Mouse (Mus musculus) adrenal gland, adult 2 months (tissue): ENCODE data around the gene Atp6v0a1. TPM values are rescaled to one million over a fixed set of nuclear protein-coding genes. Genes with fewer than 3 reads are reported as not detected.

ENCODE experiments used
- DNase-seq: peaks from one replicate; pipeline ENCODE4 v3.0.0; 2021
- polyA plus RNA-seq: library from polyadenylated mRNA; depleted of rRNA; stranded (reverse); fragments of >200 nt; gene quantifications from 2 replicates; pipeline ENCODE4 v1.2.3, GENCODE M21; 2012
- total RNA-seq, 2 experiments: library from RNA; stranded (reverse); gene quantifications; 2 replicates each; pipeline ENCODE4 v1.2.3; 2021

Atp6v0a1 gene
- total and polyA plus RNA-seq, 3 experiments = 98.0 to 159 (median 116) TPM

- DNase-seq = peak; percentile 86
These were observed 50.9 kb downstream of the Atp6v0a1 start for GRCm38 (mm10) chr11:101060126-101060525.

- no peak for DNase-seq
These were observed 51.8 kb downstream of the Atp6v0a1 start for GRCm38 (mm10) chr11:101061049-101061448.

GRCm38 (mm10) chr11:101062165-101062884 lies 53.1 kb downstream of the Atp6v0a1 start:
- peak; percentile 69 for DNase-seq

DNA sequence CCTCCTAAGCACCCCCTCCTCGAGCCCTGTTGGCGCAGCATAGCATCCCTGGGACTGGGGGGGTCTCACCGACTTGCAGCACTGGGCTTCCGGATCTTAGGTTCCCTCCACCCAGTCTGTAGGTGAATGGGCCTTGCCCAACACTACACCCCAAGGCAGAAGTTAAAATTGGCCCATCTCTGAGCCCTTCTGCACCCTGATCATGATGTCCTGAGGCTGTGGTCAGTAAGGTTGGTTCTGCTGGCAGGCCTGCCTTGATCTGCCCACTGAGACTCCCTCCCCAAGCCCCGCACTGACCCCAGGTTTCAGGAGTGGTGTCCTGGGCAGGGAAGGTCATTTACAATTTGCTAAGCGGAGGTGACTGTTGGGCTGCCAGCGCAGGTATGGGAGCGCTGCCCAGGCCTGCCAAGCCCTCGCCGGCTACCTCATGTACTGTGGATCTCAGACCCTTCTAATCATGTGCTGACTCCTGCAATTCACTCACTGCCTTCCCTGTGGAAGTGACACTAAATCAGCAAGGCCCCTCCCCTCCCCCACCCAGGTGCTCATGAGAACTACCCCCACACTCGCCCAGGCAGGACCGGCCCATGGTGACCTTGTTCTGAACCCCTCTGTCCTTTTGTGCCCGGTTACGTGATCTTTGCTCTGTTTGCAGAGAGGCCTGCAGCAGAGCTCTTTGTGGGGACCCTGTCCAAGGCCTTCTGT lies 53.9 kb downstream of the Atp6v0a1 start:
- no peak for DNase-seq

DNA sequence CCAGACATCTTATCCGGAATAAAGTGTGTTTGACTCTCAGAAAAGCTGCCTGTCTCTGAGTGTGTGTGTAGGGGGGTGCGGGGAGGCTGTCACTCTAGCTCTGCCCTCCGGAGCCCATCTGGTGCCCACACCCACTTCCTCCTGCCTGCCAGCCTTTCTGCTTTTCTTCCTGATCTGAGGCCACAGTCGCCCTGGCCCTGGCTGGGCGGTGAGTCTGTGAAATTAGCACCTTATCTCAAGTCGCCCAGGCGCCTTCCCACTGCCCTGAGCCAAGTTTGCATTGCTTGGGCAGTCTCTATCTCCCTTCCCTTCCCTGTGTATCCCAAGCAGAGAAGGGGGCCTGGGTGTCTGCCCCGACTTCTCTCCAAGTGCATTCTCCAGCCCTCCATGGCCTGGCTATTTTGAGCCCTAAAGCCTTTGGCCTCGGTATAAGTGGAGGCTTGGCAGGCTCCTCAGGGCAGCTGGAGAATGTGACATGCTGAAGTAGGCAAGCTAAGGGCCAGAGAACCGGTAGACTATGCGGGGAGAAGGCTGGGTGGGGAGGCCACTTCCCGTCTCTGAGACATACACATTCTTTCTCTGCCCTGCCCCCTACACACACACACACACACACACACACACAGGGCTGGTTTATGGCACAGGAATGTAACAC lies 54.5 kb downstream of the Atp6v0a1 start:
- peak; percentile 78 for DNase-seq

DNA sequence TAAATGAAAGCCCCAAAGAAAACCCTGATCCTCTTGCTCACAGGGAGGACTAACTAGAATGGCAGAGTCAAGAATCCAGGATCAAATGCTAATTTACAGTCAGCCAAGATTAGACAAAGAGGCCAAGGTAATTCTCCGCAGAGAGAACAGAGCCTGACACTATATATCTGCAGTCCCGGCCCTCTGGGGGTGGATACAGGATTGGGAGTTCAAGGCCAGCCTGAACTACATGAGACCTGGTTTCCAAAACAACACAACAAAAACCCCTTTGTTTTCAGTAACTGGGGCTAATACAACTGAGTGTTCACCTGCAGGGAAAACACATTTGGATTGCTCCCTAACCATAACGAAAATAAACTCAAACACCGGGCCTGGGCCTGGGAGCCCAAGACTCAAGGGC lies 55.2 kb downstream of the Atp6v0a1 start:
- DNase-seq = peak; percentile 59

DNA sequence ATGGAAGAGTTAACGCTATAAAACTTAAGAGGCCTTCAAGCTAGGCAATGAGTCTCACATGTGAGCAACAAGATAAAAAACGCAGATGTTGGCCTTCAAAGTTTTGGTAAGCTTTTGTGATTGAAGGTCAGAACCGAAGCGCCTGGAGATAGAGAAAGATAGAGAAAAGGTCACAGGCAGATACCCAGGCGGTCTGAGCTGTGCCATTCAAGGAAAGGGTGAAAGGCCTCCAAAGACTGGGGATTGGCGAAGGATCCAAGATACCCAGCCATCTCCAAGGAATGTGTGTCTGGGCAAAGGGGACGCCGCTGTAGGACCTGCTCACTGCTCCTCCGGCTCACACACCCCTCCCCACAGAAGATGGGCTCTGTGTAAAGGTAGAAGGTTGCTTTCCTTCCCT lies 55.8 kb downstream of the Atp6v0a1 start:
- DNase-seq = peak; percentile 76

DNA sequence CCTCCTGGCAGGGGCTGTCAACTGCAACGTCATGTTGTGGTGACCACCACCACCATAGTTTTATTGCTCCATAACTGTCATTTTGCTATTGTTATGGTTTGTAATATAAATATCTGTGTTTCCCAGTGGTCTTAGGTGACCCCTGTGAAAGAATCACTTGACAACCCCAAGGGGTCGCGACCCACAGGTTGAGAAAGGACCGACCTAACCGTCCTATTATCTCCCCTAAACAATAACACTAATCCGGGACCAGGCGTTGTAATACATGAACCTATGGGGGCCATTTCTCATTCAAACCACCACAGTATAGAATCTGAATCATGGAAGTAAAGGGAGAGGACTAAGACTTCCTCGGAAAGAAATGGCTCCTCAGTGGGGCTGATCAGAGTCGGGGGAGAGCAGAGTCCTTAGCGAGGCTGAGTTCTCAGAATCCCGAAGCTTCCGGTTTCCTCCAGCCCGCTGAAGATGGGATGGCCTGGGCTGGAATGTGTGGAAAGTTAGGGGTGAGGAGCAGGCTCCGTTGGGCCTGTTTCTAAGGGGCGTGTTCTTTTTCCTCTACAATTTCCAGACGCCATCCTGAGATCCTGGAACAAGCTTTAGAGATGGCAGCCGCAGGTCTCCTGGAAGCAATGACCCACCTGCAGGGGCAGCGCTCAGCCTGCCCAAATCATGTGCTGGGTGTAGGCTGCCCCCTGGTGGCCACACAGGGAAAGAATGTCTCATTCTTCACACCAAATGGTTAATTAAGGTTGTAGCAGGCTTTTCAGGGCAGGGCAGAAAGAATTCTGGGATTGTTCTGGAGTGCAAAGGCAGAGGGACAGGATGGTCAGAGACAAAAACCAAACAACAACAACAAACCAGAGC lies 57.5 kb downstream of the Atp6v0a1 start:
- DNase-seq = peak; percentile 86

- DNase-seq = peak; percentile 99
These were observed 60.3 kb downstream of the Atp6v0a1 start, which contains the start of gene Naglu for GRCm38 (mm10) chr11:101069391-101070188. Naglu (plus strand) TSS chr11:101070012.

GRCm38 (mm10) chr11:101070189-101070527 lies 60.9 kb downstream of the Atp6v0a1 start:
- no peak for DNase-seq

DNA sequence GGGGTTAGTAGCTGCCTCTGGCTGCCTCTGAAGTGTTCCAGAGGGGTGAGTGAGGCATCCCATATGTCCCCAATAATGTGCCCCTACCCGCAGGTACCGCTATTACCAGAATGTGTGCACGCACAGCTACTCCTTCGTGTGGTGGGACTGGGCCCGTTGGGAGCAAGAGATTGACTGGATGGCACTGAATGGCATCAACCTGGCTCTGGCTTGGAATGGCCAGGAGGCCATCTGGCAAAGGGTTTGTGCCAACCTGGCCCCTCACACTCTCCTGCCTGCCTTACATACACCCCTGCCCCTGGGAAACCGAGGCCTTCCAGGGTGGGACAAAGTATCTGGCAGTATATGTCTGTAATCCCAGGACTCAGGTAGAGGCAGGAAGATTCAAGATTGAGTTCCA lies 61.7 kb downstream of the Atp6v0a1 start:
- no peak for DNase-seq

DNA sequence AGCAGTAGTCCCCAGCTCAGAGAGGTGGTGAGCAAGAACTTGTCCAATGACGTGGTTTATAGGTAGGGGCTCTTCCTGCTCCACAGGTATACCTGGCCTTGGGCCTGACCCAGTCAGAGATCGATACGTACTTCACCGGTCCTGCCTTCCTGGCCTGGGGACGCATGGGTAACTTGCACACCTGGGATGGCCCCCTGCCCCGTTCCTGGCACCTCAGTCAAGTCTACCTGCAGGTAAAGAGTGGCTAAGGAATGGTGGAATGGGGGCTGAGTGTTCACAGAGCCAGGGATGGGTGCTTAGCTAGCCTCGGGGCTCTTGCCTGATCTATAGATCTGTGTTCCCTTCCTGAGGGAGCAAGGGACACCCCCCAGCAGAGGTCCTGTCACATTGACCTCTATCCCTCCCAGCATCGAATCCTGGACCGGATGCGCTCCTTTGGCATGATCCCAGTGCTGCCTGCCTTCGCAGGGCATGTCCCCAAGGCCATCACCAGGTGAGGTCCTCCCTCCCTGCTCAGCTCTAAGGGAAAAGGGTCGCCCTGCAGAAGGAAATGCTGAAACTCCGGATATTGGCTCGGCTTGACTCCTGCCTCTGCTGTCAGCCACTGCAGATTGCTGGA lies 62.7 kb downstream of the Atp6v0a1 start:
- no peak for DNase-seq

DNA sequence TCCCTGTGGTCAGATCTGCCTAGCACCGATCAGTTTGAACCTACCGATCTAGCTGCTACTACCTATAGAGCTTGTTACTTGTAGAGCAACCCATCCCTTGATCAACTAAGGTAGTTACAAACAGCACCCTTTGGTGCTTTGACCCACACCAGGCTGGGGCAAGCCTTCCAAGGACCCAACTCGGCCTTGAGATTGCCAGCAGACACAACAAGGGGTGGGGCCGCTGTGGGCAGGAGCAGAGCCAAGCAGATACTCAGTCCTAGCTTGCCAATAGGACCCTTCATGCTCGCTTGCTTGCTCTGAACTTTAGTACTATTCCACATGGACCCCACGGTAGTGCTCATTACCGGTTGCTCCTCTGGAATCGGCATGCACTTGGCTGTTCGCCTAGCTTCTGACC lies 68.9 kb downstream of the Atp6v0a1 start, which contains the start of gene Hsd17b1:
Gene Hsd17b1 (plus strand): TSS at position 291 of the 400 bp plus-strand sequence.
- peak; percentile 57 for DNase-seq

DNA sequence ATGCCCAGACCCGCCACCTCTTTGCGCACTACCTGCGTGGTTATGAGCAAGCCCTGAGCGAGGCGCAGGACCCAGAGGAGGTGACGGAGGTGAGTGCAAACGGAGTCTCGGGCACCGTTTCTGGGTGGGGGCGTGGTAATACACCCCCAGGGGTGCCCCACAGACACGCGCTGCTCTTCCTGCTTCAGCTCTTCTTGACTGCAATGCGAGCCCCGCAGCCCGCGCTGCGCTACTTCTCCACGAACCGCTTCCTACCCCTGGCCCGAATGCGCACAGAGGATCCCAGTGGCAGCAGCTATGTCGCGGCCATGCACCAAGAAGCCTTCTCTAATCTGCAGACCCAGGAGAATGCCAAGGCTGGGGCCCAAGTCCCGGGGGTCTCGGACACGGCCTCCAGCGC lies 70.5 kb downstream of the Atp6v0a1 start:
- DNase-seq = no peak

- no peak for DNase-seq
These were observed 71.2 kb downstream of the Atp6v0a1 start for GRCm38 (mm10) chr11:101080421-101080820.

DNA sequence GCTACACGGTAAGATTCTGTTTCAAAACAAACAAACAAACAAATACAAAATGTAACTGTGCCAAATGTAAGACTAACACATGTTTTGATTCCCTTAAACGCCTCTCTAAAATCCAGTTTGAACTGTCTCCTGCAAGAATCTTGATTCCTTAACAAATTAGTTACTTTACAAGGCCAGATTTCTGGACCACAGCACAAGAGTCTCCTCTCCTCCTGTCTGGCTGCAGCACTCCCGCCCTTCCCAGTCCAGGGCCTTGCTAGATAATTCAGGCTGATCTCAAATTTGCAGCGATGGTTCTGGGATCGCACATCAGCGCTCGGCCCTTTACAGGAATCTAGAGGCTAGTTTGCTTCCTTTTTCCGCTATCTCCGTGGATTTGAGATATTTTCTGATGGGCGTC lies 72.4 kb downstream of the Atp6v0a1 start:
- no peak for DNase-seq

DNA sequence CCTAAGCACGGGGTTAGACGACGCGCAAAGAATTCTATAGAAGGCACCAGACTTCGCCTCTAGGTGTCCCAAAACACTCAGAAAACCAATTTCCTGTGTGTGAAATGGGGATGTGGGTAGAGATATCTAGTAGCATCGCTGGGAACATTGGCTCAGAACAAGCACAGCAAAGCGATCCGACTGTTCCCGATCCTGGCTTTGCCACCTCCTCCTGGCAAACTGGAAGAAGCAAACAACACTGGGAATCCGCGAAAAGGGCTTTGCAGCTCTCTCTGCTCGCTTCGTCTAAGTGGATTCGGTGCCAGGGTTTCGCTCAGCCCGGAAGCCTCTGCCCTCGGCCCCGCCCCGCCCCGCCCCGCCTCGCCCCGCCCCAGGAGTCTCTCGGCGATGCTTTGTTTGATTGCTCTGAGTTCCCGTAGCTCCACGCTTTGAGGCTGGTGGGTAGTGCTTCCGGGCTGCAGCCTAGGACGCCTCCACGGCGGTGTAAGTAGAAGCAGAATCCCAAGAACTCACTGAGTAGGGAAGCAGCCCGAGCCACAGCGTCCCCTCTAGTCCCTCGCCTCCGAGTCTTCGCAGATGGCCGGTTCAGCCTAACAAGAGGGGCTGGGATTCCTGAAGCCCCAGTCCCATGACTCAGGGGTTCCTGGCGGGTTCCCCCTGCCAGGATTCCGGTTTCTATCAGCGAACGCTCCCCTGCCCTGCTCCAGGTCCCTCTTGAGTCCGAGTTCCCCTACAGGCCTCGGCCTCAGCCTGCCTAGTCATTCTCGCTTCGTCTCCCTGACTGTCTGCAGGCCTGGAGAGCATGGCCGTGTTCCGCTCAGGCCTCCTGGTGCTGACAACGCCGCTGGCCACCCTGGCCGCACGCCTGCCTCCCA lies 73.2 kb downstream of the Atp6v0a1 start, which contains the start of gene Coasy:
Gene Coasy (plus strand): TSS at position 358 of the 875 bp plus-strand sequence.
- peak; percentile 92 for DNase-seq

- peak; percentile 67 for DNase-seq
These were observed 73.9 kb downstream of the Atp6v0a1 start for GRCm38 (mm10) chr11:101083083-101083697.

GRCm38 (mm10) chr11:101084246-101084645 lies 75.0 kb downstream of the Atp6v0a1 start:
- no peak for DNase-seq
